Mouse (Mus musculus): ENCODE measurements around the gene Pdgfc. TPM values are rescaled to one million over a fixed set of nuclear protein-coding genes. Genes with fewer than 3 reads are reported as not detected.

The Pdgfc gene
- total RNA-seq, 1 experiment, result 16.9 TPM

GRCm38 (mm10) chr3:81032014-81032413, 4.2 kb upstream of the Pdgfc start:
- Histone ChIP-seq H3K9ac (ENCODE audit: insufficient read depth, low read depth, low read length, poor library complexity, severe bottlenecking) (no peak overlapping the region), H3K36me3 (ENCODE audit: control insufficient read depth, insufficient read depth, low read length, poor library complexity, severe bottlenecking) (no peaks in the 10 kb centered on the region), H3K9me3 (ENCODE audit: control insufficient read depth, insufficient read depth, low read depth, low read length) (no peaks in the 10 kb centered on the region), H3K4me3 (ENCODE audit: insufficient read depth in 1 of 2, low read depth in 1 of 2, low read length in 2 of 2, poor library complexity in 1 of 2, severe bottlenecking in 1 of 2) (no peak overlapping the region), H3K27ac (ENCODE audit: insufficient read depth, low read depth, low read length, poor library complexity, severe bottlenecking) (no peak overlapping the region; the same call in 1 of the 2 replicates), H3K4me1 (ENCODE audit: control insufficient read depth in 2 of 2, insufficient read depth in 2 of 2, low read length in 2 of 2, poor library complexity in 1 of 2) (peaks cover 2 to 9% of the 10 kb centered on the region in 2 experiments; a peak in 2 of 4 replicates)
- DNase-seq (ENCODE audit: low read depth, low spot score), result no peak
- TF ChIP-seq ZNF384 (IDR thresholded peaks at IDR 0.05; ENCODE audit: low read depth, low read length) (no peak), CHD2 (IDR thresholded peaks at IDR 0.05; ENCODE audit: low read depth, low read length) (no peak), ZC3H11A (IDR thresholded peaks at IDR 0.05; ENCODE audit: borderline replicate concordance, low read depth, low read length) (no peak), HCFC1 (IDR thresholded peaks at IDR 0.05; ENCODE audit: borderline replicate concordance, insufficient read depth, low read length) (no peak), MAFK (IDR thresholded peaks at IDR 0.05; ENCODE audit: insufficient read depth, low read depth, low read length) (no peak)
- in situ Hi-C loops (cut with MboI; ENCODE audit: low sequenced_read_pairs in 2 of 2, unreplicated experiment in 2 of 2), result no loop called here

GRCm38 (mm10) chr3:81034336-81035102, 1.7 kb upstream of the Pdgfc start:
- H3K36me3 ChIP-seq (ENCODE audit: control insufficient read depth, insufficient read depth, low read length, poor library complexity, severe bottlenecking), result no peaks in the 10 kb centered on the region
- peaks cover 2 to 9% of the 10 kb centered on the region in 2 experiments; a peak in 3 of 4 replicates for H3K4me1 ChIP-seq (ENCODE audit: control insufficient read depth in 2 of 2, insufficient read depth in 2 of 2, low read length in 2 of 2, poor library complexity in 1 of 2)
- no peak overlapping the region for H3K4me3 ChIP-seq (ENCODE audit: insufficient read depth in 1 of 2, low read depth in 1 of 2, low read length in 2 of 2, poor library complexity in 1 of 2, severe bottlenecking in 1 of 2)
- DNase-seq (ENCODE audit: low read depth, low spot score), result peak; percentile 55
- no peak for TF ChIP-seq HCFC1 (IDR thresholded peaks at IDR 0.05; ENCODE audit: borderline replicate concordance, insufficient read depth, low read length)
- no peak for TF ChIP-seq ZC3H11A (IDR thresholded peaks at IDR 0.05; ENCODE audit: borderline replicate concordance, low read depth, low read length)
- no peak for TF ChIP-seq CHD2 (IDR thresholded peaks at IDR 0.05; ENCODE audit: low read depth, low read length)
- no peak for TF ChIP-seq ZNF384 (IDR thresholded peaks at IDR 0.05; ENCODE audit: low read depth, low read length)
- peak; percentile 85 for TF ChIP-seq MAFK (IDR thresholded peaks at IDR 0.05; ENCODE audit: insufficient read depth, low read depth, low read length)
- no peaks in the 10 kb centered on the region for H3K9me3 ChIP-seq (ENCODE audit: control insufficient read depth, insufficient read depth, low read depth, low read length)
- in situ Hi-C loops (cut with MboI; ENCODE audit: low sequenced_read_pairs in 2 of 2, unreplicated experiment in 2 of 2), result no loop called here
- H3K27ac ChIP-seq (ENCODE audit: insufficient read depth, low read depth, low read length, poor library complexity, severe bottlenecking), result peak overlapping the region; percentile 62; the same call in 1 of the 2 replicates
- H3K9ac ChIP-seq (ENCODE audit: insufficient read depth, low read depth, low read length, poor library complexity, severe bottlenecking), result no peak overlapping the region; the same call in 1 of the 2 replicates

DNA sequence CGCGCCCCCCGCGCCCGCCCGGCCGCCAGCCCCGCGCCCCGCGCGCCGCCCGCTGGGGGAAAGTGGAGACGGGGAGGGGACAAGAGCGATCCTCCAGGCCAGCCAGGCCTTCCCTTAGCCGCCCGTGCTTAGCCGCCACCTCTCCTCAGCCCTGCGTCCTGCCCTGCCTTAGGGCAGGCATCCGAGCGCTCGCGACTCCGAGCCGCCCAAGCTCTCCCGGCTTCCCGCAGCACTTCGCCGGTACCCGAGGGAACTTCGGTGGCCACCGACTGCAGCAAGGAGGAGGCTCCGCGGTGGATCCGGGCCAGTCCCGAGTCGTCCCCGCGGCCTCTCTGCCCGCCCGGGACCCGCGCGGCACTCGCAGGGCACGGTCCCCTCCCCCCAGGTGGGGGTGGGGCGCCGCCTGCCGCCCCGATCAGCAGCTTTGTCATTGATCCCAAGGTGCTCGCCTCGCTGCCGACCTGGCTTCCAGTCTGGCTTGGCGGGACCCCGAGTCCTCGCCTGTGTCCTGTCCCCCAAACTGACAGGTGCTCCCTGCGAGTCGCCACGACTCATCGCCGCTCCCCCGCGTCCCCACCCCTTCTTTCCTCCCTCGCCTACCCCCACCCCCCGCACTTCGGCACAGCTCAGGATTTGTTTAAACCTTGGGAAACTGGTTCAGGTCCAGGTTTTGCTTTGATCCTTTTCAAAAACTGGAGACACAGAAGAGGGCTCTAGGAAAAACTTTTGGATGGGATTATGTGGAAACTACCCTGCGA, 517 bp downstream of the Pdgfc start:
- TF ChIP-seq ZC3H11A (IDR thresholded peaks at IDR 0.05; ENCODE audit: borderline replicate concordance, low read depth, low read length) (no peak), CHD2 (IDR thresholded peaks at IDR 0.05; ENCODE audit: low read depth, low read length) (no peak), HCFC1 (IDR thresholded peaks at IDR 0.05; ENCODE audit: borderline replicate concordance, insufficient read depth, low read length) (no peak), MAFK (IDR thresholded peaks at IDR 0.05; ENCODE audit: insufficient read depth, low read depth, low read length) (no peak), ZNF384 (IDR thresholded peaks at IDR 0.05; ENCODE audit: low read depth, low read length) (no peak)
- Histone ChIP-seq H3K9ac (ENCODE audit: insufficient read depth, low read depth, low read length, poor library complexity, severe bottlenecking) (peak overlapping the region; percentile 77), H3K4me1 (ENCODE audit: control insufficient read depth in 2 of 2, insufficient read depth in 2 of 2, low read length in 2 of 2, poor library complexity in 1 of 2) (peaks cover 2 to 4% of the 10 kb centered on the region in 2 experiments; a peak in 2 of 4 replicates), H3K36me3 (ENCODE audit: control insufficient read depth, insufficient read depth, low read length, poor library complexity, severe bottlenecking) (no peaks in the 10 kb centered on the region), H3K27ac (ENCODE audit: insufficient read depth, low read depth, low read length, poor library complexity, severe bottlenecking) (peak overlapping the region; percentile 10), H3K4me3 (ENCODE audit: insufficient read depth in 1 of 2, low read depth in 1 of 2, low read length in 2 of 2, poor library complexity in 1 of 2, severe bottlenecking in 1 of 2) (peak overlapping the region; percentile 74 to 80), H3K9me3 (ENCODE audit: control insufficient read depth, insufficient read depth, low read depth, low read length) (no peaks in the 10 kb centered on the region)
- in situ Hi-C loops (cut with MboI; ENCODE audit: low sequenced_read_pairs in 2 of 2, unreplicated experiment in 2 of 2), result no loop called here
- DNase-seq (ENCODE audit: low read depth, low spot score), result peak; percentile 41

- H3K36me3 ChIP-seq (ENCODE audit: control insufficient read depth, insufficient read depth, low read length, poor library complexity, severe bottlenecking), result no peaks in the 10 kb centered on the region
- DNase-seq (ENCODE audit: low read depth, low spot score), result no peak
- in situ Hi-C loops (cut with MboI; ENCODE audit: low sequenced_read_pairs in 2 of 2, unreplicated experiment in 2 of 2), result no loop called here
- peak overlapping the region; percentile 10; the same call in 1 of the 2 replicates for H3K27ac ChIP-seq (ENCODE audit: insufficient read depth, low read depth, low read length, poor library complexity, severe bottlenecking)
- H3K4me3 ChIP-seq (ENCODE audit: insufficient read depth in 1 of 2, low read depth in 1 of 2, low read length in 2 of 2, poor library complexity in 1 of 2, severe bottlenecking in 1 of 2), result peak overlapping the region; percentile 74 to 80
- peaks cover 2 to 4% of the 10 kb centered on the region in 2 experiments; a peak in 2 of 4 replicates for H3K4me1 ChIP-seq (ENCODE audit: control insufficient read depth in 2 of 2, insufficient read depth in 2 of 2, low read length in 2 of 2, poor library complexity in 1 of 2)
- TF ChIP-seq MAFK (IDR thresholded peaks at IDR 0.05; ENCODE audit: insufficient read depth, low read depth, low read length) (no peak), CHD2 (IDR thresholded peaks at IDR 0.05; ENCODE audit: low read depth, low read length) (no peak), HCFC1 (IDR thresholded peaks at IDR 0.05; ENCODE audit: borderline replicate concordance, insufficient read depth, low read length) (no peak), ZC3H11A (IDR thresholded peaks at IDR 0.05; ENCODE audit: borderline replicate concordance, low read depth, low read length) (no peak), ZNF384 (IDR thresholded peaks at IDR 0.05; ENCODE audit: low read depth, low read length) (no peak)
- H3K9ac ChIP-seq (ENCODE audit: insufficient read depth, low read depth, low read length, poor library complexity, severe bottlenecking), result peak overlapping the region; percentile 77
- H3K9me3 ChIP-seq (ENCODE audit: control insufficient read depth, insufficient read depth, low read depth, low read length), result no peaks in the 10 kb centered on the region
Observed at GRCm38 (mm10) chr3:81037312-81037859, 1.2 kb downstream of the Pdgfc start.
